Mouse (Mus musculus) bone marrow, adult 2 months (tissue): ENCODE data around the gene Arhgap42.

Experiments
- CTCF ChIP-seq: fragments of 200-500 bp; IDR thresholded peaks from 2 replicates; pipeline ENCODE4 v1.5.1; 2011; ENCODE audit warnings: low read length, control low read depth; ENCODE audit not compliant: control insufficient read depth, insufficient read depth
- POLR2A ChIP-seq: fragments of 200-500 bp; IDR thresholded peaks from 2 replicates; pipeline ENCODE4 v1.6.1; 2011; ENCODE audit warnings: low read depth, mild to moderate bottlenecking, control low read depth, low read length, borderline replicate concordance; ENCODE audit not compliant: control insufficient read depth

GRCm38 (mm10) chr9:9224837-9225236 lies 14.1 kb downstream of the Arhgap42 start:
- no peak for TF ChIP-seq POLR2A
- no peak for TF ChIP-seq CTCF
